Mouse (Mus musculus): ENCODE measurements at regions not wholly inside any gene's neighbourhood (a gene's known extent, or its start where the extent isn't known, plus 50 kb on each side); places are given as distances from the start of the nearest gene placed in this dataset.

- no peaks in the 10 kb centered on the region for H3K36me3 ChIP-seq (ENCODE audit: control insufficient read depth, insufficient read depth)
- ATAC-seq (replicated peaks; ENCODE audit: extremely low read depth, insufficient read depth, low FRiP score) = no peak
- H3K27ac ChIP-seq (ENCODE audit: low read length) = no peak overlapping the region
- 78% methylated on average over 3 of the region's 3 CpGs for WGBS
- no peaks in the 10 kb centered on the region for H3K4me1 ChIP-seq (ENCODE audit: control insufficient read depth, insufficient read depth, low read length)
- no peaks in the 10 kb centered on the region; the same call in 1 of the 2 replicates for H3K9me3 ChIP-seq (replicated peaks; ENCODE audit: control insufficient read depth, low read length)
- H3K27me3 ChIP-seq (ENCODE audit: control insufficient read depth, insufficient read depth, low read length) = no peaks in the 10 kb centered on the region
- no peak overlapping the region for H3K4me2 ChIP-seq (ENCODE audit: low read depth, low read length)
- no peak overlapping the region for H3K4me3 ChIP-seq (ENCODE audit: low read length)
- no peak overlapping the region for H3K9ac ChIP-seq (ENCODE audit: low read length)
Observed at GRCm38 (mm10) chr8:128193293-128193887, 165.0 kb upstream of the Nrp1 start.

GRCm38 (mm10) chr8:128200815-128201214 lies 157.6 kb upstream of the Nrp1 start:
- H3K4me1 ChIP-seq (ENCODE audit: control insufficient read depth, insufficient read depth, low read length) = no peaks in the 10 kb centered on the region
- no peak overlapping the region for H3K4me3 ChIP-seq (ENCODE audit: low read length)
- H3K36me3 ChIP-seq (ENCODE audit: control insufficient read depth, insufficient read depth) = no peaks in the 10 kb centered on the region
- H3K4me2 ChIP-seq (ENCODE audit: low read depth, low read length) = no peak overlapping the region
- H3K27ac ChIP-seq (ENCODE audit: low read length) = no peak overlapping the region
- 74% methylated on average over 1 of the region's 1 CpGs for WGBS
- H3K27me3 ChIP-seq (ENCODE audit: control insufficient read depth, insufficient read depth, low read length) = no peaks in the 10 kb centered on the region
- no peaks in the 10 kb centered on the region; the same call in 1 of the 2 replicates for H3K9me3 ChIP-seq (replicated peaks; ENCODE audit: control insufficient read depth, low read length)
- no peak overlapping the region for H3K9ac ChIP-seq (ENCODE audit: low read length)
- no peak for ATAC-seq (replicated peaks; ENCODE audit: extremely low read depth, insufficient read depth, low FRiP score)

- no peaks in the 10 kb centered on the region; the same call in 1 of the 2 replicates for H3K9me3 ChIP-seq (replicated peaks; ENCODE audit: control insufficient read depth, low read length)
- H3K4me1 ChIP-seq (ENCODE audit: control insufficient read depth, insufficient read depth, low read length) = no peaks in the 10 kb centered on the region
- 60% methylated on average over 4 of the region's 4 CpGs for WGBS
- no peak overlapping the region for H3K4me2 ChIP-seq (ENCODE audit: low read depth, low read length)
- ATAC-seq (replicated peaks; ENCODE audit: extremely low read depth, insufficient read depth, low FRiP score) = no peak
- no peaks in the 10 kb centered on the region for H3K27me3 ChIP-seq (ENCODE audit: control insufficient read depth, insufficient read depth, low read length)
- H3K36me3 ChIP-seq (ENCODE audit: control insufficient read depth, insufficient read depth) = no peaks in the 10 kb centered on the region
- H3K27ac ChIP-seq (ENCODE audit: low read length) = no peak overlapping the region
- no peak overlapping the region for H3K4me3 ChIP-seq (ENCODE audit: low read length)
- no peak overlapping the region for H3K9ac ChIP-seq (ENCODE audit: low read length)
Observed at GRCm38 (mm10) chr8:128201635-128202034, 156.8 kb upstream of the Nrp1 start.

- Histone ChIP-seq H3K36me3 (ENCODE audit: control insufficient read depth, insufficient read depth) (no peaks in the 10 kb centered on the region), H3K27ac (ENCODE audit: low read length) (no peak overlapping the region), H3K9ac (ENCODE audit: low read length) (no peak overlapping the region), H3K27me3 (ENCODE audit: control insufficient read depth, insufficient read depth, low read length) (no peaks in the 10 kb centered on the region), H3K4me1 (ENCODE audit: control insufficient read depth, insufficient read depth, low read length) (0 out of 2 replicates have a peak, but pooled peaks cover 2% of the 10 kb centered on the region), H3K4me2 (ENCODE audit: low read depth, low read length) (no peak overlapping the region), H3K9me3 (replicated peaks; ENCODE audit: control insufficient read depth, low read length) (no peaks in the 10 kb centered on the region; the same call in 1 of the 2 replicates), H3K4me3 (ENCODE audit: low read length) (no peak overlapping the region)
- no peak for ATAC-seq (replicated peaks; ENCODE audit: extremely low read depth, insufficient read depth, low FRiP score)
- WGBS = 82% methylated on average over 4 of the region's 4 CpGs
Observed at GRCm38 (mm10) chr8:128202158-128202886, 156.1 kb upstream of the Nrp1 start.

- no peaks in the 10 kb centered on the region for H3K27me3 ChIP-seq (ENCODE audit: control insufficient read depth, insufficient read depth, low read length)
- H3K9me3 ChIP-seq (replicated peaks; ENCODE audit: control insufficient read depth, low read length) = no peaks in the 10 kb centered on the region
- no peak overlapping the region for H3K9ac ChIP-seq (ENCODE audit: low read length)
- H3K4me2 ChIP-seq (ENCODE audit: low read depth, low read length) = no peak overlapping the region
- no peak overlapping the region for H3K27ac ChIP-seq (ENCODE audit: low read length)
- no peak overlapping the region for H3K4me3 ChIP-seq (ENCODE audit: low read length)
- H3K4me1 ChIP-seq (ENCODE audit: control insufficient read depth, insufficient read depth, low read length) = 0 out of 2 replicates have a peak, but pooled peaks cover 2% of the 10 kb centered on the region
- ATAC-seq (replicated peaks; ENCODE audit: extremely low read depth, insufficient read depth, low FRiP score) = no peak
- WGBS = 68% methylated on average over 3 of the region's 3 CpGs
- H3K36me3 ChIP-seq (ENCODE audit: control insufficient read depth, insufficient read depth) = no peaks in the 10 kb centered on the region
Observed at GRCm38 (mm10) chr8:128204803-128205202, 153.6 kb upstream of the Nrp1 start.

- H3K9ac ChIP-seq (ENCODE audit: low read length) = no peak overlapping the region
- H3K9me3 ChIP-seq (replicated peaks; ENCODE audit: control insufficient read depth, low read length) = no peaks in the 10 kb centered on the region
- no peak overlapping the region for H3K4me2 ChIP-seq (ENCODE audit: low read depth, low read length)
- ATAC-seq (replicated peaks; ENCODE audit: extremely low read depth, insufficient read depth, low FRiP score) = no peak
- H3K36me3 ChIP-seq (ENCODE audit: control insufficient read depth, insufficient read depth) = no peaks in the 10 kb centered on the region
- no peak overlapping the region for H3K4me3 ChIP-seq (ENCODE audit: low read length)
- no peak overlapping the region for H3K27ac ChIP-seq (ENCODE audit: low read length)
- H3K4me1 ChIP-seq (ENCODE audit: control insufficient read depth, insufficient read depth, low read length) = 0 out of 2 replicates have a peak, but pooled peaks cover 2% of the 10 kb centered on the region
- H3K27me3 ChIP-seq (ENCODE audit: control insufficient read depth, insufficient read depth, low read length) = no peaks in the 10 kb centered on the region
Observed at GRCm38 (mm10) chr8:128207138-128207537, 151.3 kb upstream of the Nrp1 start.

GRCm38 (mm10) chr8:128210761-128211160 lies 147.6 kb upstream of the Nrp1 start:
- H3K9me3 ChIP-seq (replicated peaks; ENCODE audit: control insufficient read depth, low read length) = no peaks in the 10 kb centered on the region
- no peaks in the 10 kb centered on the region for H3K27me3 ChIP-seq (ENCODE audit: control insufficient read depth, insufficient read depth, low read length)
- H3K27ac ChIP-seq (ENCODE audit: low read length) = peak overlapping the region; percentile 46
- no peak for ATAC-seq (replicated peaks; ENCODE audit: extremely low read depth, insufficient read depth, low FRiP score)
- WGBS = 65% methylated on average over 5 of the region's 5 CpGs
- no peak overlapping the region for H3K4me2 ChIP-seq (ENCODE audit: low read depth, low read length)
- peaks cover 17% of the 10 kb centered on the region for H3K4me1 ChIP-seq (ENCODE audit: control insufficient read depth, insufficient read depth, low read length)
- H3K4me3 ChIP-seq (ENCODE audit: low read length) = no peak overlapping the region
- H3K9ac ChIP-seq (ENCODE audit: low read length) = no peak overlapping the region
- no peaks in the 10 kb centered on the region for H3K36me3 ChIP-seq (ENCODE audit: control insufficient read depth, insufficient read depth)

GRCm38 (mm10) chr8:128212223-128212622 lies 146.2 kb upstream of the Nrp1 start:
- H3K4me2 ChIP-seq (ENCODE audit: low read depth, low read length) = no peak overlapping the region
- no peak for ATAC-seq (replicated peaks; ENCODE audit: extremely low read depth, insufficient read depth, low FRiP score)
- peaks cover 17% of the 10 kb centered on the region for H3K4me1 ChIP-seq (ENCODE audit: control insufficient read depth, insufficient read depth, low read length)
- no peaks in the 10 kb centered on the region for H3K27me3 ChIP-seq (ENCODE audit: control insufficient read depth, insufficient read depth, low read length)
- WGBS = 64% methylated on average over 3 of the region's 3 CpGs
- no peak overlapping the region for H3K4me3 ChIP-seq (ENCODE audit: low read length)
- no peak overlapping the region for H3K9ac ChIP-seq (ENCODE audit: low read length)
- no peaks in the 10 kb centered on the region for H3K9me3 ChIP-seq (replicated peaks; ENCODE audit: control insufficient read depth, low read length)
- H3K36me3 ChIP-seq (ENCODE audit: control insufficient read depth, insufficient read depth) = no peaks in the 10 kb centered on the region
- H3K27ac ChIP-seq (ENCODE audit: low read length) = no peak overlapping the region

GRCm38 (mm10) chr8:128214256-128214655 lies 144.1 kb upstream of the Nrp1 start:
- H3K36me3 ChIP-seq (ENCODE audit: control insufficient read depth, insufficient read depth) = no peaks in the 10 kb centered on the region
- no peak overlapping the region for H3K4me3 ChIP-seq (ENCODE audit: low read length)
- H3K4me1 ChIP-seq (ENCODE audit: control insufficient read depth, insufficient read depth, low read length) = peaks cover 24% of the 10 kb centered on the region
- no peak for ATAC-seq (replicated peaks; ENCODE audit: extremely low read depth, insufficient read depth, low FRiP score)
- H3K4me2 ChIP-seq (ENCODE audit: low read depth, low read length) = no peak overlapping the region
- no peaks in the 10 kb centered on the region for H3K9me3 ChIP-seq (replicated peaks; ENCODE audit: control insufficient read depth, low read length)
- H3K27ac ChIP-seq (ENCODE audit: low read length) = peak overlapping the region; percentile 69
- 36% methylated on average over 2 of the region's 2 CpGs for WGBS
- H3K9ac ChIP-seq (ENCODE audit: low read length) = no peak overlapping the region
- no peaks in the 10 kb centered on the region for H3K27me3 ChIP-seq (ENCODE audit: control insufficient read depth, insufficient read depth, low read length)

Data from heart, embryonic 16.5 days (tissue).